In genomic region chr6:121045345-121046080, GRCm38 (mm10) we compare ENCODE assay signal across 9 mouse cellular contexts.
DNase-seq lines count a peak whose midpoint lies in the region.
"Had no signal": no experiment of that assay in that cellular context is flagged by ENCODE, and none has a peak within 500 bp of the region (broad histone marks: within the 10 kb centered on the region; RNA-seq: fewer than 3 reads in every experiment).

No protein-coding gene starts in this region.

- peak; percentile 30 for DNase-seq in kidney, adult 11 months
- no peak for DNase-seq in kidney, adult 8-10 months
- DNase-seq in brain, adult 2 months (ENCODE audit: low read depth, low spot score) = peak; percentile 92
- DNase-seq in cerebellum, postnatal 10 days = peak; percentile 75 to 77
- DNase-seq in kidney, postnatal 14 days = peak; percentile 41
- DNase-seq in urinary bladder, postnatal 4 days (ENCODE audit: low spot score in 2 of 2) = no peak
- no peak for DNase-seq in spleen, postnatal 4 days (ENCODE audit: low spot score in 2 of 2)
- DNase-seq in thymus, postnatal 0 days (ENCODE audit: low spot score) = no peak
- DNase-seq: lung, postnatal 10 days had no signal

Comparison
In these comparisons a context has a peak if more than half of its experiments do, and no peak if none do; other contexts are left out.
1. DNase-seq: peak in kidney, adult 11 months (single experiment), brain, adult 2 months (single experiment), cerebellum, postnatal 10 days (2 of 2) and kidney, postnatal 14 days (single experiment); none in kidney, adult 8-10 months (0 of 2), urinary bladder, postnatal 4 days (0 of 2), spleen, postnatal 4 days (0 of 2) and thymus, postnatal 0 days (single experiment).